Mouse (Mus musculus): ENCODE data around the gene Itga2b.

GRCm38 (mm10) chr11:102406401-102406800, 63.5 kb downstream of the Itga2b start:
- TF ChIP-seq POLR2AphosphoS5 (IDR thresholded peaks at IDR 0.05; ENCODE audit: insufficient replicate concordance, low read depth, low read length) (no peak), CTCF (IDR thresholded peaks at IDR 0.05; ENCODE audit: low read depth, low read length) (no peak), TAL1 (conservative IDR thresholded peaks at IDR 0.05; ENCODE audit: low read depth, low read length) (no peak), GATA2 (IDR thresholded peaks at IDR 0.05; ENCODE audit: borderline replicate concordance, low read depth, low read length) (no peak), GATA1 (IDR thresholded peaks at IDR 0.05; ENCODE audit: borderline replicate concordance, low read length) (no peak)
